Mouse (Mus musculus): ENCODE measurements at regions not wholly inside any gene's neighbourhood (a gene's known extent, or its start where the extent isn't known, plus 50 kb on each side); places are given as distances from the start of the nearest gene placed in this dataset.

- in situ Hi-C loops (cut with MboI, MseI), result no loop called here
Measured at GRCm38 (mm10) chr13:31477171-31477867, 78.6 kb upstream of the Foxq1 start.

GRCm38 (mm10) chr13:31481105-31481844 lies 74.7 kb upstream of the Foxq1 start:
- in situ Hi-C loops (cut with MboI, MseI), result no loop called here

GRCm38 (mm10) chr13:31486373-31486772 lies 69.6 kb upstream of the Foxq1 start:
- in situ Hi-C loops (cut with MboI, MseI), result no loop called here

GRCm38 (mm10) chr13:31488186-31488585 lies 67.7 kb upstream of the Foxq1 start:
- in situ Hi-C loops (cut with MboI, MseI), result no loop called here

GRCm38 (mm10) chr13:31503191-31503590 lies 52.7 kb upstream of the Foxq1 start:
- in situ Hi-C loops (cut with MboI, MseI), result no loop called here

GRCm38 (mm10) chr13:31503832-31504231 lies 52.1 kb upstream of the Foxq1 start:
- in situ Hi-C loops (cut with MboI, MseI), result no loop called here

- in situ Hi-C loops (cut with MboI, MseI), result no loop called here
Measured at GRCm38 (mm10) chr13:31504316-31504715, 51.6 kb upstream of the Foxq1 start.

GRCm38 (mm10) chr13:31505386-31505785 lies 50.5 kb upstream of the Foxq1 start:
- in situ Hi-C loops (cut with MboI, MseI), result no loop called here
